Mouse (Mus musculus): Measurements from ENCODE around the gene Cdk14.

GRCm38 (mm10) chr5:5109017-5109416 is 311.1 kb downstream of the Cdk14 start:
- TF ChIP-seq CTCF (IDR thresholded peaks at IDR 0.05; ENCODE audit: control insufficient read depth, insufficient read depth, insufficient replicate concordance, low read depth, low read length) = no peak
- no peak for TF ChIP-seq POLR2A (IDR thresholded peaks at IDR 0.05; ENCODE audit: control insufficient read depth, low read depth, low read length)

Measured in testis, adult 2 months (tissue).